Mouse (Mus musculus) colon, adult 2 months (tissue): ENCODE data around the gene Samm50. TPM values are rescaled to one million over a fixed set of nuclear protein-coding genes. Genes with fewer than 3 reads are reported as not detected.

ENCODE experiments used
- polyA plus RNA-seq: library from polyadenylated mRNA; depleted of rRNA; stranded (reverse); fragments of >200 nt; gene quantifications from 2 replicates; pipeline ENCODE4 v1.2.3, GENCODE M21; 2012; rRNA removed

The Samm50 gene
- polyA plus RNA-seq = 12.0 and 12.4 TPM in 2 replicates

DNA sequence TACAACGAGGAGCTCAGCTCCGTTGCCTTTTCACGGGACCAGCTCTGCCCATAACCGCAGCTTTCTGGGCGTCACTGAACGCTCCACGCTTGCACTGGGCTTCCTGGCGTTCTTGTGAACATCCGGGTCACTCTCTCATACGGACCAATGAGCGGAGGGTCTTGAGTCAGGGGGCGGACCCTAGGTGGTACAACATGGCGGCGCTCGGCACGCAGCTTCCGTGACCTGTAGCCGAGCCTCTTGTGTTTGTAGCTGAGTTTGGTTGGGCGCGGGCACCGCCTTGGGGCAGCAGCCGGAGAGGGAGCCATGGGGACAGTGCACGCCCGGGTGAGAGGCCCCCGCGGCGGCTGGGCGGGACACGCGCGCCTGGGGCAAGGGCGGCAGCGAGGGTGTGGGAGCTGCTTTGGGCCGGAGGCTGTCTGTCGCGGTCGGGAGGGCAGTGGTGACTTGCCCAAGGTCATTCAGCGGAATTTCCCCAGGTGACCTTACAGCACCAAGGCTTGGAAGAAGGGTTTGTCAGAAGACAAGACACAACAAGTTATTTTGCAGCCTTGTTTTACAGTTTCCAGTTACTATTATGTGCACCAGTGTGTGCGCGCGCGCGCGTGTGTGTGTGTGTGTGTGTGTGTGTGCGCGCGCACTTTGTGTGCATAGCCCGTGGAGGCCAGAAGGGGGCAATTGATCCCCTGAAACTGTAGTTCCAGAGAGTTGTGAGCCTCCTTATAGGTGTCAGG is at the start of gene Samm50:
Samm50 (plus strand) TSS at position 184 of the 734 bp plus-strand sequence.

GRCm38 (mm10) chr15:84167600-84167999 is 24.4 kb upstream of the Samm50 start, which contains the start of gene Pnpla3:
Gene Pnpla3, plus strand, starts transcription at chr15:84167837.

GRCm38 (mm10) chr15:84231721-84232561 is 39.9 kb downstream of the Samm50 start, which contains the start of gene Parvb:
Gene Parvb, plus strand, starts transcription at chr15:84232043.

Other genes starting within 250 kb of the Samm50 start
- gene Efcab6, start 126.9 kb upstream of the Samm50 start, polyA plus RNA-seq = not detected in 2 replicates
- gene Sult4a1, start 86.5 kb upstream of the Samm50 start, polyA plus RNA-seq = 4.9 TPM in 2 replicates
- gene Pnpla5, start 69.1 kb upstream of the Samm50 start, polyA plus RNA-seq = not detected in 2 replicates
- gene Pnpla3, start 24.4 kb upstream of the Samm50 start, polyA plus RNA-seq = 6.9 and 8.9 TPM in 2 replicates
- gene Parvb, start 39.8 kb downstream of the Samm50 start, polyA plus RNA-seq = 3.8 and 4.2 TPM in 2 replicates
- 1.8 TPM in 2 replicates for gene Parvg, start 131.8 kb downstream of the Samm50 start, polyA plus RNA-seq